11 mouse cellular contexts compared by ENCODE assay signal in genomic region chr7:143364969-143365839, GRCm38 (mm10).
DNase-seq lines count a peak whose midpoint lies in the region; ATAC-seq and TF ChIP-seq lines count a peak whose summit lies in the region.
"Had no signal": no experiment of that assay in that cellular context is flagged by ENCODE, and none has a peak within 500 bp of the region (broad histone marks: within the 10 kb centered on the region; RNA-seq: fewer than 3 reads in every experiment).

No protein-coding gene starts in this region.

- no peaks in the 10 kb centered on the region for H3K27me3 ChIP-seq in heart, embryonic 13.5 days (replicated peaks)
- H3K27me3 ChIP-seq in heart, adult 2 months (ENCODE audit: control insufficient read depth, insufficient read depth, low read length) = no peaks in the 10 kb centered on the region
- no peaks in the 10 kb centered on the region for H3K27me3 ChIP-seq in liver, adult 2 months (ENCODE audit: control insufficient read depth, insufficient read depth, low read length)
- peaks cover 86% of the 10 kb centered on the region for H3K27me3 ChIP-seq in forebrain, embryonic 15.5 days
- H3K27me3 ChIP-seq in forebrain, embryonic 16.5 days (replicated peaks; ENCODE audit: control insufficient read depth, insufficient read depth, low read length) = peaks cover 70% of the 10 kb centered on the region
- peaks cover 37% of the 10 kb centered on the region for H3K27me3 ChIP-seq in midbrain, embryonic 10.5 days (ENCODE audit: low read depth, poor library complexity, severe bottlenecking)
- H3K27me3 ChIP-seq: embryonic facial prominence, embryonic 15.5 days had no signal

- WGBS in heart, embryonic 13.5 days = 26% methylated on average over 8 of the region's 8 CpGs
- WGBS in heart, adult 2 months = 37% methylated on average over 8 of the region's 8 CpGs
- 52% methylated on average over 8 of the region's 8 CpGs for WGBS in liver, adult 2 months
- 71% methylated on average over 8 of the region's 8 CpGs for WGBS in forebrain, embryonic 15.5 days
- 70% methylated on average over 8 of the region's 8 CpGs for WGBS in forebrain, embryonic 16.5 days
- 90% methylated on average over 8 of the region's 8 CpGs for WGBS in midbrain, embryonic 10.5 days

- H3K36me3 ChIP-seq in heart, embryonic 13.5 days = peaks cover 4% of the 10 kb centered on the region; the same call in 1 of the 2 replicates
- H3K36me3 ChIP-seq in heart, adult 2 months (ENCODE audit: control insufficient read depth, insufficient read depth, low read length) = no peaks in the 10 kb centered on the region
- H3K36me3 ChIP-seq in liver, adult 2 months (ENCODE audit: control insufficient read depth, insufficient read depth, low read length) = no peaks in the 10 kb centered on the region
- no peaks in the 10 kb centered on the region for H3K36me3 ChIP-seq in forebrain, embryonic 15.5 days
- H3K36me3 ChIP-seq in forebrain, embryonic 16.5 days (ENCODE audit: control insufficient read depth, insufficient read depth) = no peaks in the 10 kb centered on the region
- H3K36me3 ChIP-seq in midbrain, embryonic 10.5 days = no peaks in the 10 kb centered on the region
- H3K36me3 ChIP-seq: embryonic facial prominence, embryonic 15.5 days had no signal

- peak overlapping the region; percentile 88 for H3K27ac ChIP-seq in heart, embryonic 13.5 days (replicated peaks)
- no peak overlapping the region for H3K27ac ChIP-seq in heart, adult 2 months
- no peak overlapping the region for H3K27ac ChIP-seq in liver, adult 2 months (replicated peaks; ENCODE audit: insufficient read depth, low read depth, low read length)
- H3K27ac ChIP-seq in forebrain, embryonic 15.5 days (replicated peaks) = no peak overlapping the region
- H3K27ac ChIP-seq in forebrain, embryonic 16.5 days (ENCODE audit: low read length) = no peak overlapping the region
- H3K27ac ChIP-seq in midbrain, embryonic 10.5 days (replicated peaks) = no peak overlapping the region
- H3K27ac ChIP-seq: embryonic facial prominence, embryonic 15.5 days had no signal

- H3K4me3 ChIP-seq in heart, embryonic 13.5 days = no peak overlapping the region
- no peak overlapping the region for H3K4me3 ChIP-seq in heart, adult 2 months
- no peak overlapping the region for H3K4me3 ChIP-seq in liver, adult 2 months (ENCODE audit: insufficient read depth, low read depth, low read length)
- H3K4me3 ChIP-seq in forebrain, embryonic 15.5 days = no peak overlapping the region
- H3K4me3 ChIP-seq in forebrain, embryonic 16.5 days (replicated peaks; ENCODE audit: low read length) = no peak overlapping the region
- H3K4me3 ChIP-seq in midbrain, embryonic 10.5 days = no peak overlapping the region
- H3K4me3 ChIP-seq: embryonic facial prominence, embryonic 15.5 days; myocyte had no signal

- intact Hi-C loops in heart, adult 2 months (cut with DNase I) = no loop called here

- peak overlapping the region; percentile 48 for H3K9ac ChIP-seq in heart, embryonic 13.5 days
- no peak overlapping the region for H3K9ac ChIP-seq in heart, adult 2 months (ENCODE audit: low read depth, low read length)
- no peak overlapping the region for H3K9ac ChIP-seq in liver, adult 2 months (ENCODE audit: low read depth, low read length)
- no peak overlapping the region for H3K9ac ChIP-seq in forebrain, embryonic 15.5 days (replicated peaks)
- no peak overlapping the region for H3K9ac ChIP-seq in forebrain, embryonic 16.5 days (replicated peaks; ENCODE audit: low read depth, low read length)
- H3K9ac ChIP-seq: embryonic facial prominence, embryonic 15.5 days had no signal

- TF ChIP-seq EP300 in heart, adult 2 months (IDR thresholded peaks at IDR 0.05; ENCODE audit: insufficient read depth, low read depth, low read length) = no peak

- no peak for TF ChIP-seq POLR2A in heart, adult 2 months (IDR thresholded peaks at IDR 0.05; ENCODE audit: insufficient read depth, low read depth, low read length)
- no peak for TF ChIP-seq POLR2A in liver, adult 2 months (IDR thresholded peaks at IDR 0.05; ENCODE audit: extremely low read depth, insufficient read depth, low read length)

- H3K4me1 ChIP-seq in heart, embryonic 13.5 days = peaks cover 76% of the 10 kb centered on the region
- H3K4me1 ChIP-seq in heart, adult 2 months (ENCODE audit: control insufficient read depth, insufficient read depth, low read length) = peaks cover 5% of the 10 kb centered on the region
- peaks cover 15% of the 10 kb centered on the region for H3K4me1 ChIP-seq in liver, adult 2 months (ENCODE audit: control insufficient read depth, insufficient read depth, low read length)
- H3K4me1 ChIP-seq in forebrain, embryonic 15.5 days = peaks cover 10% of the 10 kb centered on the region
- H3K4me1 ChIP-seq in forebrain, embryonic 16.5 days (replicated peaks; ENCODE audit: control insufficient read depth, insufficient read depth, low read length) = peaks cover 6% of the 10 kb centered on the region; the same call in 1 of the 2 replicates
- H3K4me1 ChIP-seq in midbrain, embryonic 10.5 days = peaks cover 18% of the 10 kb centered on the region

- no peaks in the 10 kb centered on the region for H3K9me3 ChIP-seq in heart, embryonic 13.5 days
- no peaks in the 10 kb centered on the region for H3K9me3 ChIP-seq in forebrain, embryonic 15.5 days
- no peaks in the 10 kb centered on the region; the same call in 1 of the 2 replicates for H3K9me3 ChIP-seq in forebrain, embryonic 16.5 days (ENCODE audit: control insufficient read depth, low read length)
- no peaks in the 10 kb centered on the region for H3K9me3 ChIP-seq in midbrain, embryonic 10.5 days (replicated peaks)
- H3K9me3 ChIP-seq: embryonic facial prominence, embryonic 15.5 days had no signal

- DNase-seq in heart, adult 2 months = no peak
- peak; percentile 77 for DNase-seq in retina, postnatal 1 day
- DNase-seq in retina, embryonic 14.5 days (ENCODE audit: low spot score) = no peak
- peak; percentile 77 for DNase-seq in liver, adult 2 months (ENCODE audit: extremely low read depth, low read depth, low spot score)
- DNase-seq in midbrain, embryonic 10.5 days (ENCODE audit: low spot score) = no peak
- DNase-seq: cerebellum, adult 9-10 months had no signal

- no peak for ATAC-seq in heart, embryonic 13.5 days (ENCODE audit: extremely low read depth, insufficient number of reproducible peaks, low FRiP score, low TSS enrichment)
- no peak for ATAC-seq in forebrain, embryonic 15.5 days (replicated peaks)
- ATAC-seq in forebrain, embryonic 16.5 days = no peak

- H3K4me2 ChIP-seq in heart, embryonic 13.5 days = peak overlapping the region; percentile 50
- no peak overlapping the region for H3K4me2 ChIP-seq in forebrain, embryonic 15.5 days (replicated peaks)
- H3K4me2 ChIP-seq in forebrain, embryonic 16.5 days (ENCODE audit: low read length) = no peak overlapping the region
- H3K4me2 ChIP-seq: embryonic facial prominence, embryonic 15.5 days had no signal

- no peaks in the 10 kb centered on the region for H3K79me2 ChIP-seq in heart, adult 2 months (replicated peaks; ENCODE audit: control insufficient read depth, insufficient read depth, low read length)
- no peaks in the 10 kb centered on the region for H3K79me2 ChIP-seq in liver, adult 2 months (ENCODE audit: control insufficient read depth, insufficient read depth, low read length)

- TF ChIP-seq CTCF in heart, adult 2 months (IDR thresholded peaks at IDR 0.05) = no peak
- TF ChIP-seq CTCF in liver, adult 2 months (IDR thresholded peaks at IDR 0.05; ENCODE audit: low read depth, low read length) = no peak

Comparison
In these comparisons a context has a peak if more than half of its experiments do, and no peak if none do; other contexts are left out.
1. DNase-seq: peak in retina, postnatal 1 day (single experiment) and liver, adult 2 months (single experiment); none in heart, adult 2 months (0 of 2), retina, embryonic 14.5 days (single experiment) and midbrain, embryonic 10.5 days (single experiment).